Mouse (Mus musculus): ENCODE measurements around the gene A730061H03Rik.

Gene A730061H03Rik

DNA sequence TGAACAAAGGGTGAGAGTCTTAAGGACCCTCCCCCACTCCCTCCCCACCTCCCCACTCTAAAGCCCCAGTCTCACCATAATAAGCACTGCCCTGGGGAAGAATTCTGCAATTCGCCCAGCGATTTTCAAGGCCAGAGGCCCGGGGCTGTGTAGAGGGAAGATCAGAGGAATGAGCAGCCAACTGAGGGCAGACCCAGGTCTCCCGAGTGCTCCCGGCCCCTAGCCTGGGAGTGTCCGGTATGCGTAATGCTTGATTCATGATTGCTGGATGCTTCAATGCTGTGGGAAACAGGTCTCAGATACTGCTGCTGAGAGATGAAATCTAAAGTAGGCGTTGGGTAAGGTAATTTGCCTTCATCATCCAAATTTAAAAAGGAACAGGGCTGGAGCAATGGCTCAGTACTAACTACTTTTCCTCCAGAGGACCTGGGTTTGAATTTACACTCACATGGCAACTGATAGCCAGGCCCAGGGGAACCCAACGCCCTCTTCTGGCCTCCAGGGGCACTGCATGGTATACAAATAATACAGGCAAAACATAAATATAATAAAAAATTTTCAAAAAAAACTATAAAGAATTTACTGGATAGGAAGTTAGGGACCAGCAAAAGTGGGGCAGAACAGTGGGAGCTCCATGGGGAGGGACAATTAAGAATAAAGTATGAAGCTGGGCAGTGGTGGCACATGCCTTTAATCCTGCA is 21.9 kb upstream of the A730061H03Rik start:
- no peak for DNase-seq (ENCODE audit: low read depth)

- no peak for DNase-seq (ENCODE audit: low read depth)
Measured at GRCm38 (mm10) chr14:55580731-55581130, 20.5 kb upstream of the A730061H03Rik start.

- DNase-seq (ENCODE audit: low read depth) = no peak
Measured at GRCm38 (mm10) chr14:55579511-55580496, 19.6 kb upstream of the A730061H03Rik start.

DNA sequence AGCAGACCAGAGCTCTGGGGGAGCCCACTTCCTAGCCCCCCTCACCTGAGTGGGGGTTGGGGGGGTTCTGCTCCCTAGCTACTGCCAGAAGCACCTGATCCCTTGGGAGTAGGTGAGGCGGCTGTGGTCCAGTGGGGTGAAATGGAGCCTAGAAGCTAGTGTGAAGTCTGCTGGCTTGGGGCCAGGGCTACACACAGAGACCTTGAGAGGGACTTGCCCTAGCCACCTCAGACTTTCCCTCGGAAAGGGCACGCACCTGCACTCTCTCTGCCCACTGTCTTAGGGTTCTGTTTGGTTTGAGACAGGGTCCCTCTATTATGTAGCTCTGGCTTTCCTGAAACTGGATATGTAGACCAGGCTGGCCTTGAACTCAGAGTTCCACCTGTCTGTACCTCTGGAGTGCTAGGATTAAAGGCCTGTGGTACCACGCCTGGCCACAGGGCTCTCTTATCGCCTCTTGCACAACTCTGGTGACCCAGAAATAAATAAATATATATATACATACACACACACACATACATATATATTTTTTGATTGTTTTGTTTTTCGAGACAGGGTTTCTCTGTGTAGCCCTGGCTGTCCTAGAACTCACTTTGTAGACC is 18.6 kb upstream of the A730061H03Rik start:
- DNase-seq (ENCODE audit: low read depth) = no peak

DNA sequence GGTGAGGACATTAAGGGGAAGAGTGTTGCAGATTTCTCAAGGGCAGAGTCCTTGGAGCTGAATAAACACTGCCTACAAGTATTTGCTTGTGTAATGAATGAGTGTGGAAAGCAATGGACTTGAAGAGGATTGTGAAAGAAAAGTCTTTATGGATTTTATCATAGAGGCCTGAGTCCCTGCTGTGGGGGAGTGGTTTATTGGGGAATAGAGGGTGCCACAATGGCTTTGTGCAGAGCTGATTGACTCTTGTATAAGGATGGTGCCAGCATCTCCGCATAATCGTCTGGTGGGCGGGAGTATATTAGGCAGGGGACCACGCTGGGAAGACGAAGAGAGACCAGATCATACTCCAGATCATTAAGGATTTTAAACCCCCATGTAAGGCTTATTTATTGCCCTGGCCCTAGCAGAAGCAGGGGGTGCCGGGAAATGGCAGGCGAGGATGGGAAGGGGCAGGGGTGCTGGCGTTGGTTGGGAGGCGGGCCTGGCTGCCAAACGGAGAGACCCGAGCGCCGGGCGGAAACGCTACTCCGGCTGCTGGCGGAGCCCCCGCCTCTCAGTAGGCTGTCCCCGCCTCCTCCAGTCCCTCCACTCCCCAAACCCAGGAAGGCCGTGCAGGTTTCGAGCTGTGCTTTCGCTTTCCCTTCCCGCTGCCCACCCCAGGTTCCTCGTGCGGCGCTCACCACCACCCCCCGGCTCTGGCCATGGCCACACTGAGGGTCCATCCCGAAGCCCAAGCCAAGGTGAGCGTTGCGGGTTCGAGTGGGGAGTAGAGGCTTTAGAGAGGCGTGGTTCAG is 17.9 kb upstream of the A730061H03Rik start, which contains the start of gene Psme1:
Gene Psme1 (plus strand): TSS at position 253 of the 797 bp plus-strand sequence.
- DNase-seq (ENCODE audit: low read depth) = no peak

GRCm38 (mm10) chr14:55576376-55576775 is 16.2 kb upstream of the A730061H03Rik start:
- DNase-seq (ENCODE audit: low read depth) = no peak

DNA sequence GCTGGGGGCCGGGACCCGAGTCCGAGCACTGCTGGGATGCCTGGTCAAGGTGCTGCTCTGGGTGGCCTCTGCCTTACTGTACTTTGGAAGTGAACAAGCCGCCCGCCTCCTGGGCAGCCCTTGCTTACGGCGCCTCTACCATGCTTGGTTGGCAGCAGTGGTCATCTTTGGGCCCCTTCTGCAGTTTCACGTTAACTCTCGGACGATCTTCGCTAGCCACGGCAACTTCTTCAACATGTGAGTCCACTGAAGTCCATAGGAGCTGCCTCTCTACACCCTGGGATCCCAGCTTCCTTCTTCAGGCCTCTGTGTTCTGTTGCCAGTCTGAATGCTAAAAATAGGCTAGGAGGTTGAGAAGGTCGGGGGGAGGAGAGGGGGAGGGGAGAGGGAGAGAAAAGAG is 15.5 kb upstream of the A730061H03Rik start:
- no peak for DNase-seq (ENCODE audit: low read depth)

GRCm38 (mm10) chr14:55575302-55575701 is 15.1 kb upstream of the A730061H03Rik start, which contains the start of gene Fitm1:
Gene Fitm1 (plus strand): TSS chr14:55575617.
- no peak for DNase-seq (ENCODE audit: low read depth)

GRCm38 (mm10) chr14:55571760-55572159 is 11.6 kb upstream of the A730061H03Rik start:
- no peak for DNase-seq (ENCODE audit: low read depth)

DNA sequence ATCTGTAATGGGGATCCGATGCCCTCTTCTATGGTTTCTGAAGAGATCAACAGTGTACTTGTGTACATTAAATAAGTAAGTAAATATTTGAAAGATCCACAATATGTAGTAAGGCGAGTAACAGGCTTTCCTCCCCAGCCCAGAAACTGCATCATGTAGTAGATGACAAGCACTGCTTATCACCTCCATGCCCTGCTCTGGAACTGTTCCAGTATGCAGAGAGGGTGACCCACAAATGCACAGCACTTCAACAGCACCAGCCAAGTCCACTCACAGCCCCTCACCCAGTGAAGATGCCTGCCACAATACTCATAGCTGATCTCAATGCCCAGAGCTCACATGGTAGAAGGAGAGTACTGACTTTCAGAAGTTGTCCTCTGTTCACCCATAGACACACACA is 10.4 kb upstream of the A730061H03Rik start:
- no peak for DNase-seq (ENCODE audit: low read depth)

DNA sequence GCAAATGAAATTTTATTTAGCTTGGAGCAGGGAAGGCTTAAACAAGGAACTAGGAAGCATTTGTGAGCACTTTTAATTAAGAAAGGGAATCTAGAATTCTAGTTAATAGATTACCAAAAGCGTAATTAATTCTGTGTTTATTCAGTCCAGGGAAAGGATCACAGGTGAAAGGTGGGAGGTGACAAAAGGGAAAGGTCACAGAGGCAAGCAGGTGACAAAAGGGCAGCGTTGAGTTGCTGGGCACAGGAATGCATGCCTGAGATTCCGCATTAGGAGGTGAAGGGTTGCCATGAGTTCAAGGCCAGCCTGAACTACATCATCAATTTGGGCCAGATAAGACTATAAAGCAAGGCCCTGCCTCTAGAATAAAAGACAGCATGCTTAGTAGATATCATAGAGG is 7.3 kb upstream of the A730061H03Rik start:
- DNase-seq (ENCODE audit: low read depth) = no peak

- no peak for DNase-seq (ENCODE audit: low read depth)
Measured at GRCm38 (mm10) chr14:55565748-55566147, 5.5 kb upstream of the A730061H03Rik start.

- DNase-seq (ENCODE audit: low read depth) = no peak
Measured at GRCm38 (mm10) chr14:55563249-55563648, 3.0 kb upstream of the A730061H03Rik start.

DNA sequence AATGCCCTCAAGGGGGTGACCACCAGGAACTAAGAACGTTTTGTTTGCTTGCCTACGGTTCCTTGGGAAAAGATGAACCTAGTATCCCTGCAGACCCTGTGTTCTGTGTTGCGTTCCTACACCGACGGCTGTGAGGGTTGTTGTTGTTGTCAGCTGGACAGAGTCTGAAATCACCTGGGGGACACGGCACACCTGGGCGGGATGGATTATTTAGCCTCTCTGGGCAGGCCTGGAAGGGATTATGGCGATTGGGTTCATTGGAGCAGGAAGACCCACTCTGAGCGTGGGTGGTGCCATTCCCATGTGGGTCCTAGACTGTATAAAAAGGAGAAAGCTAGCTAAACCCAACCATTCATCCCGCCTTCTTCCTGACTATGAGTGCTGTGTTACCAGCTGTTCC is 1.7 kb upstream of the A730061H03Rik start:
- no peak for DNase-seq (ENCODE audit: low read depth)

- peak; percentile 75 for DNase-seq (ENCODE audit: low read depth)
Measured at GRCm38 (mm10) chr14:55559799-55560201, 406 bp downstream of the A730061H03Rik start, which contains the start of gene Dcaf11. Gene Dcaf11 (plus strand): TSS chr14:55560006.

DNA sequence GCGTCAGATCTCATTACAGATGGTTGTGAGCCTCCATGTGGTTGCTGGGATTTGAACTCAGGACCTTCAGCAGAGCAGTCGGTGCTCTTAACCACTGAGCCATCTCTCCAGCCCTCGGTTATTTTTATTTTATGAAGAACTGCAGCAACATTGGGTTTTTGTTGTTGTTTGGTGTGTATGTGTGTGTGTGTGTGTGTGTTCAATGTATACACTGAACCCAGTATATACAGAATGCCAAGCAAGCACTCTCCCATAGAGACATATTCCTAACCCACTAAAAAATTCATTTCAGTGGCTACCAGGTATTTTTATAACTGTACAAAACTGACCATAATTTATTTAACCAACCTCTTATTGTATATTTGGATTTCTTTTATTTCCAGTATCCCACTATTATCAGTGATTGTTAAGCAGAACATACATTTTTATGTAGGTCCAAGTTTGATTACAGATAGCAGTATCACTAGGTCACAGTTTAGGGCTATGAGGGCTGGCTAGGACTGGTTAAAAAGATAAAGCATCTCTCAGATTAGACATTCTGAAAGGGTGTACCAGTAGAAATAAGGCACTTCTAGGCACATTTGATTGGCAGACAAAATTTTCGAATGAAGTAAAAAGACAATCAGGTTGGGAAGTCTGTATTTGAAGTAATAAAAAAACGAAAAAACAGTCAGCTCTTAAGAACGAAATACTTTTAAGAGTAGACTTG is 1.3 kb downstream of the A730061H03Rik start:
- DNase-seq (ENCODE audit: low read depth) = no peak

DNA sequence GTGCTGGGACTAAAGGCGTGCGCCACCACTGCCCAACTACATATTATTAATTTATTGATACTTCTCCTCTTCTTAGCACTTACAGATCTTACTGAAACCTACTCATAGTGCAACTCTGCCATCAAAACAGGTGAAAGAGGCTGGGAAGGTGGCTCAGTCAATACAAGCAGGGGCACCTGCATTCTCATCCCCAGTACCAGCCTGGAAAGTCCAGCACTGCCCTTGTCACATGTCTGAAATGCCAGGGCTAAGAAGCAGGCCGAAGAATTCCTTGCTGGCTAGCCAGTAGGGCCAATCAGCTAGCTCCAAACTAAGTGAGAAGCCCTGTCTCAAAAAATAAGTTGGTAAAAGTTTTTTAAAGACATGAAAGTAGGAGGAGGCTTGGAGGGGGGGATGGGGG is 2.6 kb downstream of the A730061H03Rik start:
- no peak for DNase-seq (ENCODE audit: low read depth)

DNA sequence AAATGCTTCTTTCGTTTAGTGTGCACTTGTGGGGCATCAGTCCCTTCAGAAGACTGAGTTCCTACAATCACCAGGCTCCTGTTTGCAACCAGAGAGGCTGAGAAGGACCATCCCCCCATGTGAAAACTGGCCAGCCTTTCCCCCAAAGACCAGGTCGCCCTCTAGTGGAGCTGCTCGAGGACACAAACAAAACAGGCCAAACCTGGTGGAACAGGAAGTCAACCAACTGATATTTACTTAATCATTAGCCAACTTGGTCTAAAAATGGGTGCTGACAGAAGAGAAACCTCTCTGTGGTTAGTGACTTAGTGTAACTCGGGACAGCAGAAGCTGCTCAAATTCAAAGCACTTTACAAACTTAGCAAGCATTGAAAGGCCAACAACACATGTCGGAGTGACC is 3.2 kb downstream of the A730061H03Rik start:
- no peak for DNase-seq (ENCODE audit: low read depth)

DNA sequence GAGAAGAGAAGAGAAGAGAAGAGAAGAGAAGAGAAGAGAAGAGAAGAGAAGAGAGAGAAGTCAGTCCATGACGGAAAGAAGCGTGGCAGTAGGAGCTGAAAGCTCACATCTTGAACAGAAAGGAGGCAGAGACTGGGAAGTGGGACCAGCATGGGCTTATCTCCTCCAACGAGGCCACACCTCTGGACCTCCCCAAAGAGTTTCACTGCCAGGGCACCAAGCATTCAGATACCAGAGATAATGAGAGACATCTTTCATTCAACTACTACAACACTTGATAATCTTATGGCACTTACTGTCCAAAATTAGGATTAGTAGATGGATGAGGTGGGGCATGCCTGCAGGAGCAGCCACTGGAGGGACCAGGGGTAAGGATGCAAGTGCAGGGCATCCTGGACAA is 4.4 kb downstream of the A730061H03Rik start:
- DNase-seq (ENCODE audit: low read depth) = no peak

GRCm38 (mm10) chr14:55554635-55555034 is 5.6 kb downstream of the A730061H03Rik start:
- DNase-seq (ENCODE audit: low read depth) = no peak

- DNase-seq (ENCODE audit: low read depth) = no peak
Measured at GRCm38 (mm10) chr14:55551794-55552193, 8.4 kb downstream of the A730061H03Rik start.

Data from fibroblast of lung, adult 2 months (primary cell).